Mouse (Mus musculus) hindbrain, embryonic 11.5 days (tissue): Measurements from ENCODE around the gene Mctp2. TPM values are rescaled to one million over a fixed set of nuclear protein-coding genes. Genes with fewer than 3 reads are reported as not detected.

Experiments
- ATAC-seq: fragments of 200-750 bp; cut with Nextera tagmentation; 2 replicates; pipeline ENCODE4 v1.8.0; 2017; ENCODE audit warnings: mild to moderate bottlenecking, moderate TSS enrichment, moderate library complexity; ENCODE audit not compliant: low FRiP score
- DNase-seq: peaks from one replicate; pipeline ENCODE4 v3.0.0-alpha.2; 2015; ENCODE audit warnings: low spot score
- H3K27ac ChIP-seq: fragments of 300-500 bp; sonication (generic); 2 replicates; pipeline ENCODE4 v1.5.1; 2014; ENCODE audit warnings: mild to moderate bottlenecking, low read depth, low read length
- H3K27me3 ChIP-seq: fragments of 300-500 bp; sonication (generic); 2 replicates; pipeline ENCODE4 v1.6.1; 2014; ENCODE audit warnings: mild to moderate bottlenecking, low read length, moderate library complexity, mixed read lengths; ENCODE audit not compliant: control insufficient read depth, insufficient read depth
- H3K36me3 ChIP-seq: fragments of 300-500 bp; sonication (generic); 2 replicates; pipeline ENCODE4 v1.6.1; 2014; ENCODE audit warnings: mild to moderate bottlenecking, low read length, moderate library complexity, mixed read lengths; ENCODE audit not compliant: control insufficient read depth, insufficient read depth
- H3K4me1 ChIP-seq: fragments of 300-500 bp; sonication (generic); replicated peaks from 2 replicates; pipeline ENCODE4 v1.6.1; 2014; ENCODE audit warnings: low read length, mixed read lengths; ENCODE audit not compliant: control insufficient read depth, insufficient read depth
- H3K4me2 ChIP-seq: fragments of 300-500 bp; sonication (generic); replicated peaks from 2 replicates; pipeline ENCODE4 v1.6.1; 2014; ENCODE audit warnings: mild to moderate bottlenecking, low read depth, low read length
- H3K4me3 ChIP-seq: fragments of 300-500 bp; sonication (generic); 2 replicates; pipeline ENCODE4 v1.5.1; 2014; ENCODE audit warnings: low read depth, low read length
- H3K9ac ChIP-seq: fragments of 300-500 bp; sonication (generic); 2 replicates; pipeline ENCODE4 v1.6.1; 2014; ENCODE audit warnings: low read depth, low read length
- H3K9me3 ChIP-seq: fragments of 300-500 bp; sonication (generic); 2 replicates; pipeline ENCODE4 v1.6.1; 2016; ENCODE audit warnings: low read length; ENCODE audit not compliant: control insufficient read depth
- WGBS: fragments of 180-500 bp; shearing (Covaris S2); extraction: QIAGEN DNeasy Blood & Tissue Kit; methylation state at CpG from one replicate; pipeline ENCODE4 v1.1.7; 2014; 5-methylcytosine and 5-hydroxymethylcytosine counted together
- polyA plus RNA-seq: library from polyadenylated mRNA; unstranded; fragments of >200 nt; fragmentation: Nextera tagmentation; extraction: Ambion mirVana; gene quantifications from 2 replicates; pipeline ENCODE4 v1.2.1, GENCODE M21; 2014

Mctp2 gene
- 0.12 and 0.27 TPM in 2 replicates for polyA plus RNA-seq

DNA sequence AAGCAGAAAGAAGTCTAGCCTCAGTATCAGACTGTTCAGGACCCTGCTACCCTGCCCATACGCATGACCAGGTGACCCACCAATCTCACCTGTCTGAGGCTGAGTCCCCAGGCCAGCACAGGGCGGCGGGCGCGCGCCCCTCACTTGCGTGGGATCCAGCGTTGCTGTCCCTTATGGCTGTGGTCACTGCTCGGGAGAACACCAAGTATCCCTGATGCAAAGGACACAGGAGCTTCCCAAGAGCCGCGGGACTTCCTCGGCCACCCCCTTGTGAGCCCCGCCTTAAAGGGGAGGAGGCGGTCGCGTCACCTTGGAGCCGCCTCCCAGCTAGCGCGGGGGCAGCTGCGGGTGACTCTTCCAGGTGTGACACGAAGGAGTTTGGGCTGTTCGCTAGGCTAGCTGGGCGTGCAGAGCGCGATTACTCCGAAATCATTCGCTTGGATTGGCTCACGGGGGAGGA, at the start of gene Mctp2:
Gene Mctp2, minus strand, starts transcription at position 227 of the 460 bp plus-strand sequence.
- under 1% methylated on average over 28 of the region's 28 CpGs for whole genome bisulfite sequencing
- DNase-seq: peak; percentile 53
- Histone ChIP-seq H3K4me3 (peak within 1 kb of the TSS; percentile 32), H3K36me3 (no peaks in the 10 kb centered on the region), H3K27me3 (peaks cover 7% of the 10 kb centered on the region; the same call in 1 of the 2 replicates), H3K4me1 (no peaks in the 10 kb centered on the region), H3K9me3 (no peaks in the 10 kb centered on the region), H3K9ac (0 out of 2 replicates have a peak within 1 kb of the TSS, but pooled peaks have one; percentile 11), H3K27ac (no peak within 1 kb of the TSS), H3K4me2 (peak within 1 kb of the TSS; percentile 61)
- ATAC-seq: peak; percentile 59; the same call in 1 of the 2 replicates

DNA sequence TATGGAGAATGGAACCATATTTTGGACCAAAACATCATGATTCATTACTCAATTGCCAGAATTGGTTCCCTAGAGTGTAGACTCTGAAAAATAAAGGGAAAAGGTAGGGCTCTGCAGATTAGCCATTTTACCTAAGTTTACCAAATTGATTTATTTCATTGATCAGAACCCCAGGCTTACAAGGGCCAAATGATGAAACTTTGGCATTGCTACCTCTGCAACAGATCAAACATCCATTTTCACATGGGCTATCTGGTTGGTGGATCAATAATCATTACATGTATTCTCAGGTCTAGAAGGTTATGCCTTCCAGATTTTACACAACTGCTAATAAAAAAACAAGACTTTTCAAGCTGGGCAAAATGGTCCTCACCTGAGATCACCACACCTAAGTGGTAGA, 39.5 kb upstream of the Mctp2 start:
- ATAC-seq: no peak
- H3K9ac ChIP-seq: no peak overlapping the region
- DNase-seq: no peak
- no peaks in the 10 kb centered on the region for H3K9me3 ChIP-seq
- no peak overlapping the region for H3K27ac ChIP-seq
- no peak overlapping the region for H3K4me3 ChIP-seq
- no peaks in the 10 kb centered on the region for H3K27me3 ChIP-seq
- H3K4me1 ChIP-seq: no peaks in the 10 kb centered on the region
- no peaks in the 10 kb centered on the region for H3K36me3 ChIP-seq
- no peak overlapping the region for H3K4me2 ChIP-seq

DNA sequence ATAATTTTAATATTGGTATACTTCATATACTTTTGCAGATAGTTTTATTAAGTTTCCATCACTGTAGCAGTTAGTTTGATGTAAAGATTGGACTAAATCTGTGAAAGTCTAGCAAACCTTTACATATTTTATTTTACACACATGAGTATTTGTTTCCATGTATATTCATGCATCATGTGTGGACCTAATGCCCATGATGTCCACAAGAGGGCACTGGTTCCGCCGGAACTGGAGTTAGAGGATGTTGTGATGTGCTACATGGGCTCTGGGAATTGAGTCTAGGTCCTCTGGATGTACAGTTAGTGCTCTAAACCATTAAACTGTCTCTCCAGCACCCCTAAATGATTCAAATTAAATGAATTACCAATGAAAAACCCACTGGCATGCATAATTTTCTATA, 37.3 kb upstream of the Mctp2 start:
- Histone ChIP-seq H3K4me3 (no peak overlapping the region), H3K4me1 (no peaks in the 10 kb centered on the region), H3K4me2 (no peak overlapping the region), H3K27ac (no peak overlapping the region), H3K9ac (no peak overlapping the region), H3K27me3 (no peaks in the 10 kb centered on the region), H3K9me3 (no peaks in the 10 kb centered on the region), H3K36me3 (no peaks in the 10 kb centered on the region)
- 78% methylated on average over 2 of the region's 2 CpGs for WGBS
- no peak for ATAC-seq
- no peak for DNase-seq

DNA sequence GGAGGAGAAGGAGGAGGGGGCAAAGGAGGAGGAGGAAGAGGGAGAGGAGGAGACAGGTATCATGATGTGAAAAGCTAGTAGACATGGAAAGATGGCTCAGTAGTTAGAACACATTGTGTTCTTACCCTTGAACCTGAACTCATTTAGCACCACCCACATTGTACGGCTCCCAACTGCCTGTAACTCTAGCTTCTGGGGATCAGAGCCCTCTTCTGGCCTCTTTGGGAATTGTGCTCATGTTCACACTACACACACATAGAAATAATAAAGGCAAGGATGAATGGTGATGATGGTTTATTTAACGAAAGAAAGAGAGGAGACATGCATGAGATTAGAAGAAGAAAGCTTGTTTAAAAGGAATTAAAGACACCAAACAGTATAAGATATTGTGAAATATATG, 36.4 kb upstream of the Mctp2 start:
- Histone ChIP-seq H3K36me3 (no peaks in the 10 kb centered on the region), H3K4me1 (no peaks in the 10 kb centered on the region), H3K9me3 (no peaks in the 10 kb centered on the region), H3K4me3 (no peak overlapping the region), H3K9ac (no peak overlapping the region), H3K27ac (no peak overlapping the region), H3K27me3 (no peaks in the 10 kb centered on the region), H3K4me2 (no peak overlapping the region)
- ATAC-seq (no peak), DNase-seq (no peak)
- WGBS: 66% methylated on average over 2 of the region's 2 CpGs

DNA sequence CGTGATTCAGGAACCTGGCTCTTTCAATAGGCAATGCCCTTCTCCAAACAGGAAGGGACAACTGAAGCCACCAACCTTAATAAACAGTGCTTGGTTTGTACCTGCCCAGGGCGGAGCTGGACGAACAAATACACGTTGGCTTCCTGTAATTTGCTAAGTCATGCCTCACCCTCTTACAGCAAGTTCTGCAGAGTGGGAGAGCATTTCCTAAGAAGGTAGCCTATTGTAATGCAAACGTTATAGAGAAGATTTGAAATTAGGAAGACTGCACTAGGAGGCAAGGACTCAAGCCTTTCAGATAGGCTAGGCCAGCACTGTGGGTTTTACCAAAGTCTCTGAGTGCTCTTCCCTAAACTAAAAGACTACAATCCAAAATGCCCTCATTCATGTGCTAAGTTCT, 19.6 kb upstream of the Mctp2 start:
- no peak overlapping the region for H3K27ac ChIP-seq
- no peaks in the 10 kb centered on the region for H3K27me3 ChIP-seq
- no peak for ATAC-seq

DNA sequence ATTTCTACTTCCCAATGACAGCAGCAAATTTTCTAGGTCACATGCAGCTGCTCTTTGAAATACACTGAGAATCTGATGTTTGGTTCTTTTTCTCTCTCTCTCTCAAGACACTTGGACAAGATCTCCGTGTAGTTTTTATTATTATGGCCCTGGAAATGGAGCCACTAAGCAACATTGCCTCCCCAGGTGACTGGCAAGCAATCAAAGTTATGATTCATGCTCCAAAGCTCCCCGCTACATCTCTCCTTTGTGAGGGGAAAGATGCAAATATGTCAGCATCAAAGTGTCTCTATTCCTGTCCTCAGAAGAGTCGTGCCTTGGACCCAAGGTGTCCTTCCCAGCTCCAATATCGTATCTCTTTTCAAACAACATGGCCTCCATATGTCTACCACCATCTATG, 14.5 kb upstream of the Mctp2 start:
- no peaks in the 10 kb centered on the region for H3K9me3 ChIP-seq
- ATAC-seq: no peak
- no peak overlapping the region for H3K4me3 ChIP-seq
- H3K4me1 ChIP-seq: no peaks in the 10 kb centered on the region
- H3K9ac ChIP-seq: no peak overlapping the region
- H3K4me2 ChIP-seq: no peak overlapping the region
- H3K27me3 ChIP-seq: no peaks in the 10 kb centered on the region
- no peak for DNase-seq
- no peak overlapping the region for H3K27ac ChIP-seq
- no peaks in the 10 kb centered on the region for H3K36me3 ChIP-seq
- 83% methylated on average over 4 of the region's 4 CpGs for WGBS

More for the DNA sequence above, 19.6 kb upstream of the Mctp2 start:
- no peak for DNase-seq
- no peak overlapping the region for H3K9ac ChIP-seq
- no peaks in the 10 kb centered on the region for H3K36me3 ChIP-seq
- H3K4me3 ChIP-seq: no peak overlapping the region
- no peak overlapping the region for H3K4me2 ChIP-seq
- no peaks in the 10 kb centered on the region for H3K4me1 ChIP-seq
- WGBS: 75% methylated on average over 5 of the region's 5 CpGs
- H3K9me3 ChIP-seq: no peaks in the 10 kb centered on the region

DNA sequence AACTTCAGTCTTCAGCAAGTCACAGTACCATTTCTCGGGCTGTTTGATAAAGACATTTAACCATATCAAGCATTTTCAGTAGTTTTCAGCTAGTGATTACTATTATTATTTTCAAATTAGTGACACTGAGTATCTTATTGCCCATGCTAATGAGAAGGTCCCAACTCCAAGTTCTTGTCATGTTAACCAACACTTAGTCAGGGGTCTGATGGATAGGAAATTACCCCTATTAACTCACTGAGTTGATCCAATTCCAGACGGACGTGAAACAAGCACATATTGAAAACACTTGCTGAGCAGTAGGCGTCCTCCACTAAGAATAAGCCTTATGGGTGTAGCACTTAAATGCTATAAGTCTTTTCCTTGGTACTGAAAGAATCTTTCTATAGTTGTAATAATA, 14.0 kb upstream of the Mctp2 start:
- Histone ChIP-seq H3K9ac (no peak overlapping the region), H3K4me1 (no peaks in the 10 kb centered on the region), H3K27ac (no peak overlapping the region), H3K4me3 (no peak overlapping the region), H3K27me3 (no peaks in the 10 kb centered on the region), H3K9me3 (no peaks in the 10 kb centered on the region), H3K36me3 (no peaks in the 10 kb centered on the region), H3K4me2 (no peak overlapping the region)
- WGBS: 86% methylated on average over 4 of the region's 4 CpGs
- no peak for ATAC-seq
- no peak for DNase-seq

DNA sequence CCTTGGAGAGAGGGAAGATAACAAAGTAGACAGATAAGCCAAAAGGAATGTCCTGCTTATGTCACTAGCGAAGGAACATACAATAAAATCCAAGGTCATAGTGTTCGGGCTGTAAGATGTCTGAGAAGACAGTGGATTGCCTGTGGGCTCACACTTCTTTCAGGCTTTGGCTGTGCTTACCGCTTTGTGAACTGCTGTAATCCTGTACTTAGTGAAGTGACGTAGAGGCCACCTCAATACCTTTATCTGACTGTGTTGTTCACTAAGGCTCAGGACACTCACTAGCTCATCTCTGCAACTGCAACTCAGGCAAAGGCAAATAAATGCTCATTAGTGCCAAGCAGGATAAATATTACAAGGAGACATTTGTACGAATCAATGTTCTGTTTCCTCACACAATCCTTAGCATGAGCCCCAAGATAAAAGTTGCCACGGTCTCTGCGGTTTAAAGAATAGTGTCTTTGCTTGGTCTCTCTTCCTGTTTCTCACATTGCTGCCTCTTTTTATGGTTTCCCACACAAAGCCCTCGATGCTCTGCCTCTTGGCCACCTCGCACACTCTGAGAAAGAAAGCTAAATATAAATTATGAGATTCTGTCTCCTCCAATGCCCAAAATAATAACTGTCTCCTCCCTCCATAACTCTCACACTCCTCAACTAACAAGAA, 8.1 kb upstream of the Mctp2 start:
- DNase-seq (no peak), ATAC-seq (no peak)
- Histone ChIP-seq H3K27ac (no peak overlapping the region), H3K4me3 (no peak overlapping the region), H3K4me1 (no peaks in the 10 kb centered on the region), H3K27me3 (no peaks in the 10 kb centered on the region), H3K36me3 (no peaks in the 10 kb centered on the region), H3K9me3 (no peaks in the 10 kb centered on the region), H3K4me2 (no peak overlapping the region), H3K9ac (no peak overlapping the region)
- WGBS: 90% methylated on average over 9 of the region's 9 CpGs

DNA sequence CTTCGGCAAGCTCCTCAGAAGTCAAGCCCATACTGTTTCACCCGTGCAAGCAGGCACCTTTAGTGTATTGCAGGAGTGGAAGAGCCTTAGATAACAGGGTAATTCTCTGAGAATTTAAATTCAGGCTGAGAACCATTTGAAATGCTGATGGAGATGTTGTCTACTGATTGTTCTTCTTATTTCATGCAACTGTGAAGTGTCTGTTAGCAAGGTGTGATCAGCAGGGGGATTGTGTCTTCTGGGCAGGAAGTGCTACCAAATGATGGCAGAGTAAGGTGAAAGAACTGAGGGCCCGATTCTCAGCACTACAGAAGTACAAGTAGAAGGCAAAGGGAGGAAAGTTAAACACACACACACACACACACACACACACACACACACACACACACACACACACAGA, 7.5 kb upstream of the Mctp2 start:
- no peaks in the 10 kb centered on the region for H3K36me3 ChIP-seq
- H3K27me3 ChIP-seq: no peaks in the 10 kb centered on the region
- H3K4me1 ChIP-seq: no peaks in the 10 kb centered on the region
- no peak overlapping the region for H3K4me2 ChIP-seq
- WGBS: 73% methylated on average over 3 of the region's 3 CpGs
- no peaks in the 10 kb centered on the region for H3K9me3 ChIP-seq
- no peak overlapping the region for H3K4me3 ChIP-seq
- no peak for DNase-seq
- H3K27ac ChIP-seq: no peak overlapping the region
- no peak for ATAC-seq
- H3K9ac ChIP-seq: no peak overlapping the region
